Mouse (Mus musculus) limb, embryonic 11.5 days (tissue): ENCODE data around the gene Atad5. TPM values are rescaled to one million over a fixed set of nuclear protein-coding genes. Genes with fewer than 3 reads are reported as not detected.
"Not testable (repeated sequence)": the region's sequence is repeated elsewhere in the genome, so short reads cannot be mapped to it uniquely, and the experiment has no call there.

ENCODE experiments used
- ATAC-seq: fragments of 200-750 bp; cut with Nextera tagmentation; 2 replicates; pipeline ENCODE4 v1.8.0; 2017; ENCODE audit warnings: low read depth; ENCODE audit not compliant: insufficient number of reproducible peaks, low FRiP score, low TSS enrichment
- DNase-seq: peaks from one replicate; pipeline ENCODE4 v3.0.0-alpha.2; 2015; ENCODE audit warnings: low spot score
- H3K27ac ChIP-seq: fragments of 300-500 bp; sonication (generic); replicated peaks from 2 replicates; pipeline ENCODE4 v1.5.1; 2014; ENCODE audit warnings: low read depth, mild to moderate bottlenecking, low read length
- H3K27me3 ChIP-seq: fragments of 300-500 bp; sonication (generic); 2 replicates; pipeline ENCODE4 v1.6.1; 2014; ENCODE audit warnings: mild to moderate bottlenecking, low read length, mixed read lengths; ENCODE audit not compliant: control insufficient read depth, insufficient read depth
- H3K36me3 ChIP-seq: fragments of 300-500 bp; sonication (generic); 2 replicates; pipeline ENCODE4 v1.6.1; 2014; ENCODE audit warnings: mild to moderate bottlenecking, low read length, moderate library complexity, mixed read lengths; ENCODE audit not compliant: control insufficient read depth, insufficient read depth
- H3K4me1 ChIP-seq: fragments of 300-500 bp; sonication (generic); 2 replicates; pipeline ENCODE4 v1.6.1; 2014; ENCODE audit warnings: low read length, mixed read lengths; ENCODE audit not compliant: control insufficient read depth, insufficient read depth
- H3K4me2 ChIP-seq: fragments of 300-500 bp; sonication (generic); 2 replicates; pipeline ENCODE4 v1.6.1; 2014; ENCODE audit warnings: low read depth, mild to moderate bottlenecking, moderate library complexity; ENCODE audit not compliant: severe bottlenecking
- H3K4me3 ChIP-seq: fragments of 300-500 bp; sonication (generic); 2 replicates; pipeline ENCODE4 v1.5.1; 2014; ENCODE audit warnings: low read depth, low read length
- H3K9ac ChIP-seq: fragments of 300-500 bp; sonication (generic); 2 replicates; pipeline ENCODE4 v1.6.1; 2014; ENCODE audit warnings: mild to moderate bottlenecking, low read length
- H3K9me3 ChIP-seq: fragments of 300-500 bp; sonication (generic); 2 replicates; pipeline ENCODE4 v1.6.1; 2016; ENCODE audit warnings: low read length; ENCODE audit not compliant: control insufficient read depth
- WGBS: fragments of 180-500 bp; shearing (Covaris S2); extraction: QIAGEN DNeasy Blood & Tissue Kit; methylation state at CpG from one replicate; pipeline ENCODE4 v1.1.7; 2014; 5-methylcytosine and 5-hydroxymethylcytosine counted together
- polyA plus RNA-seq: library from polyadenylated mRNA; unstranded; fragments of >200 nt; fragmentation: Nextera tagmentation; extraction: Ambion mirVana; gene quantifications from 2 replicates; pipeline ENCODE4 v1.2.1, GENCODE M21; 2014

Atad5 gene
- polyA plus RNA-seq, 1 experiment from 2014 or later: 23.4 TPM

- no peaks in the 10 kb centered on the region for H3K9me3 ChIP-seq
- peaks cover 4% of the 10 kb centered on the region for H3K27me3 ChIP-seq
- H3K4me1 ChIP-seq: no peaks in the 10 kb centered on the region
- H3K27ac ChIP-seq: no peak overlapping the region
- ATAC-seq (no peak), DNase-seq (no peak)
- no peaks in the 10 kb centered on the region for H3K36me3 ChIP-seq
- WGBS: 38% methylated on average over 1 of the region's 1 CpGs
- no peak overlapping the region for H3K9ac ChIP-seq
- no peak overlapping the region for H3K4me3 ChIP-seq
- H3K4me2 ChIP-seq: no peak overlapping the region
Observed at GRCm38 (mm10) chr11:80148313-80148712, 59.1 kb downstream of the Atad5 start.

GRCm38 (mm10) chr11:80148974-80149373 is 59.8 kb downstream of the Atad5 start:
- H3K36me3 ChIP-seq, H3K4me1 ChIP-seq, H3K4me3 ChIP-seq, H3K9me3 ChIP-seq, H3K9ac ChIP-seq, H3K4me2 ChIP-seq, H3K27ac ChIP-seq, DNase-seq, ATAC-seq: not testable (repeated sequence)
- WGBS: 67% methylated on average over 1 of the region's 4 CpGs
- peaks cover 11% of the 10 kb centered on the region for H3K27me3 ChIP-seq

- Histone ChIP-seq H3K4me3 (no peak overlapping the region), H3K4me1 (0 out of 2 replicates have a peak, but pooled peaks cover 7% of the 10 kb centered on the region), H3K9ac (no peak overlapping the region), H3K9me3 (no peaks in the 10 kb centered on the region), H3K27me3 (peaks cover 16% of the 10 kb centered on the region), H3K36me3 (no peaks in the 10 kb centered on the region), H3K27ac (no peak overlapping the region), H3K4me2 (no peak overlapping the region)
- 82% methylated on average over 8 of the region's 8 CpGs for WGBS
- ATAC-seq (no peak), DNase-seq (no peak)
Observed at GRCm38 (mm10) chr11:80149412-80150023, 60.3 kb downstream of the Atad5 start.

- ATAC-seq (no peak), DNase-seq (no peak)
- H3K36me3 ChIP-seq: no peaks in the 10 kb centered on the region
- H3K27ac ChIP-seq: no peak overlapping the region
- no peak overlapping the region for H3K4me2 ChIP-seq
- 73% methylated on average over 5 of the region's 5 CpGs for WGBS
- H3K4me1 ChIP-seq: 0 out of 2 replicates have a peak, but pooled peaks cover 7% of the 10 kb centered on the region
- H3K27me3 ChIP-seq: peaks cover 26% of the 10 kb centered on the region
- H3K9ac ChIP-seq: no peak overlapping the region
- H3K9me3 ChIP-seq: no peaks in the 10 kb centered on the region
- no peak overlapping the region for H3K4me3 ChIP-seq
Observed at GRCm38 (mm10) chr11:80150566-80150965, 61.4 kb downstream of the Atad5 start.

- DNase-seq: no peak
- H3K9ac ChIP-seq: no peak overlapping the region
- no peaks in the 10 kb centered on the region for H3K36me3 ChIP-seq
- H3K27ac ChIP-seq: no peak overlapping the region
- H3K4me2 ChIP-seq: no peak overlapping the region
- peaks cover 28% of the 10 kb centered on the region for H3K27me3 ChIP-seq
- ATAC-seq: no peak
- H3K4me1 ChIP-seq: 0 out of 2 replicates have a peak, but pooled peaks cover 7% of the 10 kb centered on the region
- 58% methylated on average over 2 of the region's 2 CpGs for WGBS
- H3K9me3 ChIP-seq: no peaks in the 10 kb centered on the region
- no peak overlapping the region for H3K4me3 ChIP-seq
Observed at GRCm38 (mm10) chr11:80151541-80151940, 62.3 kb downstream of the Atad5 start.

- Histone ChIP-seq H3K27me3 (peaks cover 28% of the 10 kb centered on the region), H3K4me1 (0 out of 2 replicates have a peak, but pooled peaks cover 7% of the 10 kb centered on the region), H3K9me3 (no peaks in the 10 kb centered on the region), H3K4me2 (no peak overlapping the region), H3K27ac (no peak overlapping the region), H3K4me3 (no peak overlapping the region), H3K9ac (no peak overlapping the region), H3K36me3 (no peaks in the 10 kb centered on the region)
- ATAC-seq: no peak
- 84% methylated on average over 8 of the region's 8 CpGs for WGBS
- no peak for DNase-seq
Observed at GRCm38 (mm10) chr11:80152376-80152775, 63.2 kb downstream of the Atad5 start.

- Histone ChIP-seq H3K36me3 (no peaks in the 10 kb centered on the region), H3K4me2 (peak within 1 kb of the TSS; percentile 69), H3K27me3 (peaks cover 28% of the 10 kb centered on the region), H3K4me1 (0 out of 2 replicates have a peak, but pooled peaks cover 7% of the 10 kb centered on the region), H3K9ac (0 out of 2 replicates have a peak within 1 kb of the TSS, but pooled peaks have one; percentile 27), H3K9me3 (no peaks in the 10 kb centered on the region), H3K4me3 (peak within 1 kb of the TSS; percentile 42), H3K27ac (no peak within 1 kb of the TSS)
- ATAC-seq (peak; percentile 68), DNase-seq (peak; percentile 82)
- whole genome bisulfite sequencing: 3% methylated on average over 46 of the region's 47 CpGs
Observed at GRCm38 (mm10) chr11:80153857-80154495, 64.8 kb downstream of the Atad5 start, which contains the start of gene Adap2. Gene Adap2, plus strand, starts transcription at chr11:80154105.

GRCm38 (mm10) chr11:80154501-80154900 is 65.3 kb downstream of the Atad5 start:
- Histone ChIP-seq H3K4me3 (peak overlapping the region; percentile 42), H3K4me2 (peak overlapping the region; percentile 69), H3K27ac (no peak overlapping the region), H3K27me3 (peaks cover 28% of the 10 kb centered on the region), H3K4me1 (0 out of 2 replicates have a peak, but pooled peaks cover 7% of the 10 kb centered on the region), H3K9ac (no peak overlapping the region), H3K9me3 (no peaks in the 10 kb centered on the region), H3K36me3 (no peaks in the 10 kb centered on the region)
- WGBS: 29% methylated on average over 25 of the region's 25 CpGs
- DNase-seq (no peak), ATAC-seq (no peak)
